Mouse (Mus musculus): Measurements from ENCODE around the gene Mlxip. TPM values are rescaled to one million over a fixed set of nuclear protein-coding genes. Genes with fewer than 3 reads are reported as not detected.
A peak's percentile ranks its signal among the peaks of the same experiment; 100 is the strongest.

Mlxip gene
- polyA plus RNA-seq, 1 experiment from 2014 or later, result 3.9 TPM

- Histone ChIP-seq H3K4me3 (ENCODE audit: low read depth, low read length) (no peak overlapping the region), H3K27ac (ENCODE audit: low read length) (no peak overlapping the region), H3K9me3 (replicated peaks; ENCODE audit: control insufficient read depth, low read length) (no peaks in the 10 kb centered on the region), H3K27me3 (ENCODE audit: control insufficient read depth, insufficient read depth, low read depth, low read length) (no peaks in the 10 kb centered on the region), H3K4me1 (ENCODE audit: control insufficient read depth, low read depth, low read length) (no peaks in the 10 kb centered on the region), H3K36me3 (ENCODE audit: control insufficient read depth, insufficient read depth) (peaks cover 3% of the 10 kb centered on the region), H3K4me2 (ENCODE audit: low read depth, low read length) (no peak overlapping the region), H3K9ac (ENCODE audit: low read depth, low read length) (no peak overlapping the region)
- WGBS (ENCODE audit: insufficient replicate concordance), result 76% methylated on average over 6 of the region's 6 CpGs
- no peak for ATAC-seq (ENCODE audit: low read depth)
Measured at GRCm38 (mm10) chr5:123359431-123359830, 35.2 kb upstream of the Mlxip start.

GRCm38 (mm10) chr5:123362911-123363310 lies 31.7 kb upstream of the Mlxip start:
- Histone ChIP-seq H3K4me2 (ENCODE audit: low read depth, low read length) (no peak overlapping the region), H3K4me1 (ENCODE audit: control insufficient read depth, low read depth, low read length) (no peaks in the 10 kb centered on the region), H3K4me3 (ENCODE audit: low read depth, low read length) (no peak overlapping the region), H3K27me3 (ENCODE audit: control insufficient read depth, insufficient read depth, low read depth, low read length) (no peaks in the 10 kb centered on the region), H3K9me3 (replicated peaks; ENCODE audit: control insufficient read depth, low read length) (no peaks in the 10 kb centered on the region), H3K27ac (ENCODE audit: low read length) (no peak overlapping the region), H3K9ac (ENCODE audit: low read depth, low read length) (no peak overlapping the region), H3K36me3 (ENCODE audit: control insufficient read depth, insufficient read depth) (peaks cover 1% of the 10 kb centered on the region)
- WGBS (ENCODE audit: insufficient replicate concordance), result 77% methylated on average over 4 of the region's 4 CpGs
- ATAC-seq (ENCODE audit: low read depth), result no peak

- no peak for ATAC-seq (ENCODE audit: low read depth)
- H3K27ac ChIP-seq (ENCODE audit: low read length), result peak overlapping the region; percentile 24; the same call in 1 of the 2 replicates
- no peaks in the 10 kb centered on the region for H3K4me1 ChIP-seq (ENCODE audit: control insufficient read depth, low read depth, low read length)
- H3K36me3 ChIP-seq (ENCODE audit: control insufficient read depth, insufficient read depth), result no peaks in the 10 kb centered on the region; the same call in 1 of the 2 replicates
- no peaks in the 10 kb centered on the region for H3K9me3 ChIP-seq (replicated peaks; ENCODE audit: control insufficient read depth, low read length)
- H3K4me3 ChIP-seq (ENCODE audit: low read depth, low read length), result no peak overlapping the region
- H3K9ac ChIP-seq (ENCODE audit: low read depth, low read length), result no peak overlapping the region
- no peak overlapping the region for H3K4me2 ChIP-seq (ENCODE audit: low read depth, low read length)
- WGBS (ENCODE audit: insufficient replicate concordance), result 76% methylated on average over 11 of the region's 11 CpGs
- H3K27me3 ChIP-seq (ENCODE audit: control insufficient read depth, insufficient read depth, low read depth, low read length), result no peaks in the 10 kb centered on the region
Measured at GRCm38 (mm10) chr5:123364302-123364971, 30.2 kb upstream of the Mlxip start.

- Histone ChIP-seq H3K27me3 (ENCODE audit: control insufficient read depth, insufficient read depth, low read depth, low read length) (no peaks in the 10 kb centered on the region), H3K4me3 (ENCODE audit: low read depth, low read length) (no peak overlapping the region), H3K4me2 (ENCODE audit: low read depth, low read length) (no peak overlapping the region), H3K4me1 (ENCODE audit: control insufficient read depth, low read depth, low read length) (no peaks in the 10 kb centered on the region), H3K9ac (ENCODE audit: low read depth, low read length) (no peak overlapping the region), H3K9me3 (replicated peaks; ENCODE audit: control insufficient read depth, low read length) (no peaks in the 10 kb centered on the region), H3K36me3 (ENCODE audit: control insufficient read depth, insufficient read depth) (peaks cover 17% of the 10 kb centered on the region), H3K27ac (ENCODE audit: low read length) (no peak overlapping the region)
- no peak for ATAC-seq (ENCODE audit: low read depth)
- 70% methylated on average over 13 of the region's 13 CpGs for WGBS (ENCODE audit: insufficient replicate concordance)
Measured at GRCm38 (mm10) chr5:123368869-123369488, 25.6 kb upstream of the Mlxip start.

- Histone ChIP-seq H3K4me2 (ENCODE audit: low read depth, low read length) (no peak overlapping the region), H3K9ac (ENCODE audit: low read depth, low read length) (no peak overlapping the region), H3K27ac (ENCODE audit: low read length) (no peak overlapping the region), H3K4me1 (ENCODE audit: control insufficient read depth, low read depth, low read length) (no peaks in the 10 kb centered on the region), H3K36me3 (ENCODE audit: control insufficient read depth, insufficient read depth) (peaks cover 17% of the 10 kb centered on the region), H3K4me3 (ENCODE audit: low read depth, low read length) (no peak overlapping the region), H3K9me3 (replicated peaks; ENCODE audit: control insufficient read depth, low read length) (no peaks in the 10 kb centered on the region), H3K27me3 (ENCODE audit: control insufficient read depth, insufficient read depth, low read depth, low read length) (no peaks in the 10 kb centered on the region)
- ATAC-seq (ENCODE audit: low read depth), result no peak
- 59% methylated on average over 5 of the region's 5 CpGs for WGBS (ENCODE audit: insufficient replicate concordance)
Measured at GRCm38 (mm10) chr5:123370049-123370448, 24.5 kb upstream of the Mlxip start.

GRCm38 (mm10) chr5:123375262-123375661 lies 19.3 kb upstream of the Mlxip start:
- WGBS (ENCODE audit: insufficient replicate concordance), result 79% methylated on average over 10 of the region's 10 CpGs
- H3K4me3 ChIP-seq (ENCODE audit: low read depth, low read length), result no peak overlapping the region
- no peak for ATAC-seq (ENCODE audit: low read depth)
- H3K27me3 ChIP-seq (ENCODE audit: control insufficient read depth, insufficient read depth, low read depth, low read length), result no peaks in the 10 kb centered on the region
- H3K36me3 ChIP-seq (ENCODE audit: control insufficient read depth, insufficient read depth), result peaks cover 17% of the 10 kb centered on the region
- H3K9me3 ChIP-seq (replicated peaks; ENCODE audit: control insufficient read depth, low read length), result no peaks in the 10 kb centered on the region
- H3K9ac ChIP-seq (ENCODE audit: low read depth, low read length), result no peak overlapping the region
- no peak overlapping the region for H3K27ac ChIP-seq (ENCODE audit: low read length)
- H3K4me1 ChIP-seq (ENCODE audit: control insufficient read depth, low read depth, low read length), result peaks cover 3% of the 10 kb centered on the region
- no peak overlapping the region for H3K4me2 ChIP-seq (ENCODE audit: low read depth, low read length)

GRCm38 (mm10) chr5:123375793-123376452 lies 18.7 kb upstream of the Mlxip start:
- Histone ChIP-seq H3K36me3 (ENCODE audit: control insufficient read depth, insufficient read depth) (peaks cover 15% of the 10 kb centered on the region), H3K27me3 (ENCODE audit: control insufficient read depth, insufficient read depth, low read depth, low read length) (no peaks in the 10 kb centered on the region), H3K27ac (ENCODE audit: low read length) (no peak overlapping the region), H3K4me3 (ENCODE audit: low read depth, low read length) (no peak overlapping the region), H3K4me2 (ENCODE audit: low read depth, low read length) (no peak overlapping the region), H3K9ac (ENCODE audit: low read depth, low read length) (no peak overlapping the region), H3K4me1 (ENCODE audit: control insufficient read depth, low read depth, low read length) (peaks cover 3% of the 10 kb centered on the region), H3K9me3 (replicated peaks; ENCODE audit: control insufficient read depth, low read length) (no peaks in the 10 kb centered on the region)
- WGBS (ENCODE audit: insufficient replicate concordance), result 71% methylated on average over 6 of the region's 6 CpGs
- ATAC-seq (ENCODE audit: low read depth), result no peak

- no peaks in the 10 kb centered on the region for H3K9me3 ChIP-seq (replicated peaks; ENCODE audit: control insufficient read depth, low read length)
- H3K9ac ChIP-seq (ENCODE audit: low read depth, low read length), result no peak overlapping the region
- H3K27me3 ChIP-seq (ENCODE audit: control insufficient read depth, insufficient read depth, low read depth, low read length), result peaks cover 3% of the 10 kb centered on the region; the same call in 1 of the 2 replicates
- no peak overlapping the region for H3K27ac ChIP-seq (ENCODE audit: low read length)
- peaks cover 9% of the 10 kb centered on the region for H3K36me3 ChIP-seq (ENCODE audit: control insufficient read depth, insufficient read depth)
- ATAC-seq (ENCODE audit: low read depth), result 0 out of 2 replicates have a peak, but pooled peaks have one; percentile 30
- peaks cover 3% of the 10 kb centered on the region for H3K4me1 ChIP-seq (ENCODE audit: control insufficient read depth, low read depth, low read length)
- H3K4me2 ChIP-seq (ENCODE audit: low read depth, low read length), result no peak overlapping the region
- H3K4me3 ChIP-seq (ENCODE audit: low read depth, low read length), result no peak overlapping the region
- 41% methylated on average over 10 of the region's 10 CpGs for WGBS (ENCODE audit: insufficient replicate concordance)
Measured at GRCm38 (mm10) chr5:123376569-123376968, 18.0 kb upstream of the Mlxip start.

Measured in liver, embryonic 16.5 days (tissue).